ENCODE assay signal across 12 mouse cellular contexts in genomic region chr17:84048533-84048932, GRCm38 (mm10).
DNase-seq lines count a peak whose midpoint lies in the region; ATAC-seq and TF ChIP-seq lines count a peak whose summit lies in the region.
"Had no signal": no experiment of that assay in that cellular context is flagged by ENCODE, and none has a peak within 500 bp of the region (broad histone marks: within the 10 kb centered on the region; RNA-seq: fewer than 3 reads in every experiment).

No protein-coding gene starts in this region.

- no peaks in the 10 kb centered on the region for H3K27me3 ChIP-seq in hindbrain, embryonic 10.5 days (ENCODE audit: insufficient read depth, poor library complexity, severe bottlenecking)
- H3K27me3 ChIP-seq in hindbrain, embryonic 14.5 days (ENCODE audit: control insufficient read depth, insufficient read depth, low read length): no peaks in the 10 kb centered on the region
- no peaks in the 10 kb centered on the region for H3K27me3 ChIP-seq in lung, postnatal 0 days (replicated peaks; ENCODE audit: insufficient read depth, low read length)
- H3K27me3 ChIP-seq in heart, postnatal 0 days (ENCODE audit: control insufficient read depth, insufficient read depth, low read length): no peaks in the 10 kb centered on the region
- H3K27me3 ChIP-seq: limb, embryonic 12.5 days had no signal

- TF ChIP-seq CTCF in lung, postnatal 0 days (IDR thresholded peaks at IDR 0.05): no peak
- no peak for TF ChIP-seq CTCF in heart, postnatal 0 days (IDR thresholded peaks at IDR 0.05; ENCODE audit: low read depth)

- peaks cover 17% of the 10 kb centered on the region for H3K4me1 ChIP-seq in hindbrain, embryonic 10.5 days (replicated peaks)
- no peaks in the 10 kb centered on the region for H3K4me1 ChIP-seq in hindbrain, embryonic 14.5 days (replicated peaks; ENCODE audit: control insufficient read depth, insufficient read depth, low read length)
- peaks cover 5% of the 10 kb centered on the region; the same call in 1 of the 2 replicates for H3K4me1 ChIP-seq in lung, postnatal 0 days (ENCODE audit: insufficient read depth, low read depth, low read length)
- peaks cover 10% of the 10 kb centered on the region for H3K4me1 ChIP-seq in heart, postnatal 0 days (ENCODE audit: control insufficient read depth, insufficient read depth)

- DNase-seq in adrenal gland, adult 2 months: peak; percentile 43
- no peak for DNase-seq in adrenal gland, postnatal 25 days
- DNase-seq in hindbrain, embryonic 10.5 days (ENCODE audit: low spot score): no peak
- no peak for DNase-seq in hindbrain, embryonic 14.5 days (ENCODE audit: low spot score)
- DNase-seq in lung, postnatal 0 days (ENCODE audit: low spot score): peak; percentile 37
- DNase-seq in lung, adult 18-20 months: no peak
- DNase-seq in heart, postnatal 0 days (ENCODE audit: low spot score): peak; percentile 32
- DNase-seq: forebrain, postnatal 0 days had no signal

- WGBS in hindbrain, embryonic 10.5 days: 54% methylated on average over 6 of the region's 6 CpGs
- 50% methylated on average over 6 of the region's 6 CpGs for WGBS in hindbrain, embryonic 14.5 days
- 52% methylated on average over 6 of the region's 6 CpGs for WGBS in lung, postnatal 0 days
- WGBS in heart, postnatal 0 days: 43% methylated on average over 6 of the region's 6 CpGs

- no peak for TF ChIP-seq EP300 in lung, postnatal 0 days (IDR thresholded peaks at IDR 0.05)
- no peak for TF ChIP-seq EP300 in heart, postnatal 0 days (IDR thresholded peaks at IDR 0.05; ENCODE audit: low read depth)

- no peaks in the 10 kb centered on the region for H3K36me3 ChIP-seq in hindbrain, embryonic 10.5 days
- H3K36me3 ChIP-seq in hindbrain, embryonic 14.5 days (replicated peaks; ENCODE audit: control insufficient read depth, insufficient read depth): no peaks in the 10 kb centered on the region
- H3K36me3 ChIP-seq in lung, postnatal 0 days (ENCODE audit: insufficient read depth, low read length): no peaks in the 10 kb centered on the region
- no peaks in the 10 kb centered on the region for H3K36me3 ChIP-seq in heart, postnatal 0 days (replicated peaks; ENCODE audit: control insufficient read depth, insufficient read depth, low read length)
- H3K36me3 ChIP-seq: limb, embryonic 12.5 days had no signal

- H3K4me3 ChIP-seq in hindbrain, embryonic 10.5 days: no peak overlapping the region
- no peak overlapping the region for H3K4me3 ChIP-seq in hindbrain, embryonic 14.5 days (replicated peaks; ENCODE audit: low read length)
- no peak overlapping the region for H3K4me3 ChIP-seq in lung, postnatal 0 days (ENCODE audit: low read depth, low read length)
- H3K4me3 ChIP-seq in heart, postnatal 0 days (ENCODE audit: low read depth, low read length): no peak overlapping the region
- H3K4me3 ChIP-seq: limb, embryonic 12.5 days; megakaryocyte, embryonic 14.5 days; myocyte had no signal

- ATAC-seq in hindbrain, embryonic 14.5 days (ENCODE audit: low FRiP score): no peak
- peak; percentile 20 for ATAC-seq in lung, postnatal 0 days
- ATAC-seq in heart, postnatal 0 days (ENCODE audit: insufficient read depth, low read depth): peak; percentile 59
- ATAC-seq in monocyte, adult 5-6 weeks (replicated peaks; ENCODE audit: insufficient number of reproducible peaks, low FRiP score, low TSS enrichment, poor library complexity, severe bottlenecking): no peak
- ATAC-seq: forebrain, postnatal 0 days had no signal

- peaks cover 7% of the 10 kb centered on the region; the same call in 1 of the 2 replicates for H3K9me3 ChIP-seq in hindbrain, embryonic 10.5 days
- H3K9me3 ChIP-seq in hindbrain, embryonic 14.5 days (ENCODE audit: control insufficient read depth, low read length): no peaks in the 10 kb centered on the region
- H3K9me3 ChIP-seq in lung, postnatal 0 days (ENCODE audit: low read length): no peaks in the 10 kb centered on the region
- H3K9me3 ChIP-seq in heart, postnatal 0 days (replicated peaks; ENCODE audit: control insufficient read depth, low read length): no peaks in the 10 kb centered on the region

- no peak overlapping the region for H3K4me2 ChIP-seq in hindbrain, embryonic 14.5 days (replicated peaks)
- H3K4me2 ChIP-seq in lung, postnatal 0 days (replicated peaks; ENCODE audit: low read depth, low read length): no peak overlapping the region
- no peak overlapping the region for H3K4me2 ChIP-seq in heart, postnatal 0 days (ENCODE audit: low read depth, low read length)
- H3K4me2 ChIP-seq: limb, embryonic 12.5 days had no signal

- peak overlapping the region; percentile 45 for H3K27ac ChIP-seq in hindbrain, embryonic 10.5 days
- H3K27ac ChIP-seq in hindbrain, embryonic 14.5 days: no peak overlapping the region
- no peak overlapping the region for H3K27ac ChIP-seq in lung, postnatal 0 days (ENCODE audit: low read length)
- H3K27ac ChIP-seq in heart, postnatal 0 days (ENCODE audit: low read depth): peak overlapping the region; percentile 34
- H3K27ac ChIP-seq: limb, embryonic 12.5 days had no signal

- no peak overlapping the region for H3K9ac ChIP-seq in hindbrain, embryonic 14.5 days
- no peak overlapping the region for H3K9ac ChIP-seq in lung, postnatal 0 days (replicated peaks; ENCODE audit: low read depth)
- no peak overlapping the region for H3K9ac ChIP-seq in heart, postnatal 0 days (replicated peaks; ENCODE audit: low read depth, low read length)
- H3K9ac ChIP-seq: forebrain, postnatal 0 days; limb, embryonic 12.5 days had no signal

Comparison
In these comparisons a context has a peak if more than half of its experiments do, and no peak if none do; other contexts are left out.
1. DNase-seq: peak in adrenal gland, adult 2 months (single experiment), lung, postnatal 0 days (single experiment) and heart, postnatal 0 days (single experiment); none in adrenal gland, postnatal 25 days (single experiment), hindbrain, embryonic 10.5 days (single experiment), hindbrain, embryonic 14.5 days (single experiment) and lung, adult 18-20 months (0 of 2).
2. H3K27ac ChIP-seq: peak in hindbrain, embryonic 10.5 days (single experiment) and heart, postnatal 0 days (single experiment); none in hindbrain, embryonic 14.5 days (single experiment) and lung, postnatal 0 days (single experiment).
3. ATAC-seq: peak in lung, postnatal 0 days (single experiment) and heart, postnatal 0 days (single experiment); none in hindbrain, embryonic 14.5 days (single experiment) and monocyte, adult 5-6 weeks (single experiment).